Mouse (Mus musculus): ENCODE measurements around the gene R3hcc1l. TPM values are rescaled to one million over a fixed set of nuclear protein-coding genes. Genes with fewer than 3 reads are reported as not detected.

R3hcc1l gene
- polyA plus RNA-seq, 2 experiments = 7.8 to 12.2 TPM

- peaks cover 11% of the 10 kb centered on the region for H3K36me3 ChIP-seq (replicated peaks; ENCODE audit: control insufficient read depth, insufficient read depth, low read depth)
- 77% methylated on average over 6 of the region's 6 CpGs for WGBS (ENCODE audit: insufficient replicate concordance)
- H3K4me2 ChIP-seq (ENCODE audit: low read depth) = no peak overlapping the region
- H3K9me3 ChIP-seq (ENCODE audit: control insufficient read depth, low read length) = no peaks in the 10 kb centered on the region
- no peaks in the 10 kb centered on the region for H3K4me1 ChIP-seq (replicated peaks; ENCODE audit: control insufficient read depth in 2 of 2, insufficient read depth in 2 of 2, low read length in 1 of 2)
- DNase-seq (ENCODE audit: low read depth in 3 of 3, low spot score in 3 of 3) (no peak), ATAC-seq (ENCODE audit: insufficient read depth) (no peak)
- H3K27ac ChIP-seq = no peak overlapping the region
- H3K4me3 ChIP-seq (ENCODE audit: insufficient read depth in 1 of 2, low read depth in 2 of 2, low read length in 2 of 2) = no peak overlapping the region
- no peak overlapping the region for H3K9ac ChIP-seq (replicated peaks)
- no peaks in the 10 kb centered on the region for H3K27me3 ChIP-seq (ENCODE audit: control insufficient read depth, insufficient read depth, low read length)
- TF ChIP-seq EP300 (IDR thresholded peaks at IDR 0.05; ENCODE audit: low read depth) (no peak), CTCF (IDR thresholded peaks at IDR 0.05; ENCODE audit: low read depth) (no peak)
Observed at GRCm38 (mm10) chr19:42593456-42593855, 74.9 kb downstream of the R3hcc1l start.

GRCm38 (mm10) chr19:42595066-42595465 is 76.5 kb downstream of the R3hcc1l start:
- Histone ChIP-seq H3K27ac (no peak overlapping the region), H3K4me2 (ENCODE audit: low read depth) (no peak overlapping the region), H3K36me3 (replicated peaks; ENCODE audit: control insufficient read depth, insufficient read depth, low read depth) (peaks cover 11% of the 10 kb centered on the region), H3K27me3 (ENCODE audit: control insufficient read depth, insufficient read depth, low read length) (no peaks in the 10 kb centered on the region), H3K9me3 (ENCODE audit: control insufficient read depth, low read length) (no peaks in the 10 kb centered on the region), H3K4me3 (ENCODE audit: insufficient read depth in 1 of 2, low read depth in 2 of 2, low read length in 2 of 2) (no peak overlapping the region), H3K9ac (replicated peaks) (no peak overlapping the region), H3K4me1 (replicated peaks; ENCODE audit: control insufficient read depth in 2 of 2, insufficient read depth in 2 of 2, low read length in 1 of 2) (no peaks in the 10 kb centered on the region)
- TF ChIP-seq CTCF (IDR thresholded peaks at IDR 0.05; ENCODE audit: low read depth) (no peak), EP300 (IDR thresholded peaks at IDR 0.05; ENCODE audit: low read depth) (no peak)
- WGBS (ENCODE audit: insufficient replicate concordance) = 84% methylated on average over 6 of the region's 6 CpGs
- DNase-seq (ENCODE audit: low read depth in 3 of 3, low spot score in 3 of 3) = no peak
- no peak for ATAC-seq (ENCODE audit: insufficient read depth)

- Histone ChIP-seq H3K27me3 (ENCODE audit: control insufficient read depth, insufficient read depth, low read length) (no peaks in the 10 kb centered on the region), H3K27ac (no peak overlapping the region), H3K4me3 (ENCODE audit: insufficient read depth in 1 of 2, low read depth in 2 of 2, low read length in 2 of 2) (no peak overlapping the region), H3K4me1 (replicated peaks; ENCODE audit: control insufficient read depth in 2 of 2, insufficient read depth in 2 of 2, low read length in 1 of 2) (no peaks in the 10 kb centered on the region), H3K36me3 (replicated peaks; ENCODE audit: control insufficient read depth, insufficient read depth, low read depth) (peaks cover 2% of the 10 kb centered on the region; the same call in 1 of the 2 replicates), H3K9me3 (ENCODE audit: control insufficient read depth, low read length) (no peaks in the 10 kb centered on the region), H3K4me2 (ENCODE audit: low read depth) (no peak overlapping the region), H3K9ac (replicated peaks) (no peak overlapping the region)
- ATAC-seq (ENCODE audit: insufficient read depth) = no peak
- 82% methylated on average over 12 of the region's 12 CpGs for WGBS (ENCODE audit: insufficient replicate concordance)
- DNase-seq (ENCODE audit: low read depth in 3 of 3, low spot score in 3 of 3) = no peak
- no peak for TF ChIP-seq EP300 (IDR thresholded peaks at IDR 0.05; ENCODE audit: low read depth)
- no peak for TF ChIP-seq CTCF (IDR thresholded peaks at IDR 0.05; ENCODE audit: low read depth)
Observed at GRCm38 (mm10) chr19:42597286-42597685, 78.7 kb downstream of the R3hcc1l start.

- 89% methylated on average over 6 of the region's 6 CpGs for WGBS (ENCODE audit: insufficient replicate concordance)
- Histone ChIP-seq H3K9ac (replicated peaks) (no peak overlapping the region), H3K4me3 (ENCODE audit: insufficient read depth in 1 of 2, low read depth in 2 of 2, low read length in 2 of 2) (no peak overlapping the region), H3K9me3 (ENCODE audit: control insufficient read depth, low read length) (no peaks in the 10 kb centered on the region), H3K4me2 (ENCODE audit: low read depth) (no peak overlapping the region), H3K27ac (no peak overlapping the region), H3K4me1 (replicated peaks; ENCODE audit: control insufficient read depth in 2 of 2, insufficient read depth in 2 of 2, low read length in 1 of 2) (no peaks in the 10 kb centered on the region), H3K27me3 (ENCODE audit: control insufficient read depth, insufficient read depth, low read length) (no peaks in the 10 kb centered on the region), H3K36me3 (replicated peaks; ENCODE audit: control insufficient read depth, insufficient read depth, low read depth) (peaks cover 2% of the 10 kb centered on the region; the same call in 1 of the 2 replicates)
- no peak for DNase-seq (ENCODE audit: low read depth in 3 of 3, low spot score in 3 of 3)
- no peak for ATAC-seq (ENCODE audit: insufficient read depth)
- TF ChIP-seq EP300 (IDR thresholded peaks at IDR 0.05; ENCODE audit: low read depth) (no peak), CTCF (IDR thresholded peaks at IDR 0.05; ENCODE audit: low read depth) (no peak)
Observed at GRCm38 (mm10) chr19:42597896-42598295, 79.3 kb downstream of the R3hcc1l start.

GRCm38 (mm10) chr19:42599891-42600290 is 81.3 kb downstream of the R3hcc1l start:
- H3K27me3 ChIP-seq (ENCODE audit: control insufficient read depth, insufficient read depth, low read length) = no peaks in the 10 kb centered on the region
- no peak overlapping the region for H3K4me3 ChIP-seq (ENCODE audit: insufficient read depth in 1 of 2, low read depth in 2 of 2, low read length in 2 of 2)
- no peaks in the 10 kb centered on the region for H3K4me1 ChIP-seq (replicated peaks; ENCODE audit: control insufficient read depth in 2 of 2, insufficient read depth in 2 of 2, low read length in 1 of 2)
- H3K4me2 ChIP-seq (ENCODE audit: low read depth) = no peak overlapping the region
- no peak overlapping the region for H3K27ac ChIP-seq
- no peaks in the 10 kb centered on the region for H3K36me3 ChIP-seq (replicated peaks; ENCODE audit: control insufficient read depth, insufficient read depth, low read depth)
- ATAC-seq (ENCODE audit: insufficient read depth) (no peak), DNase-seq (ENCODE audit: low read depth in 3 of 3, low spot score in 3 of 3) (no peak)
- H3K9ac ChIP-seq (replicated peaks) = no peak overlapping the region
- TF ChIP-seq EP300 (IDR thresholded peaks at IDR 0.05; ENCODE audit: low read depth) (no peak), CTCF (IDR thresholded peaks at IDR 0.05; ENCODE audit: low read depth) (no peak)
- WGBS (ENCODE audit: insufficient replicate concordance) = 78% methylated on average over 17 of the region's 17 CpGs
- no peaks in the 10 kb centered on the region for H3K9me3 ChIP-seq (ENCODE audit: control insufficient read depth, low read length)

Data from liver, embryonic 14.5 days (tissue).